Mouse (Mus musculus) forebrain, embryonic 14.5 days (tissue): Measurements from ENCODE around the gene Tmem179b. TPM values are rescaled to one million over a fixed set of nuclear protein-coding genes. Genes with fewer than 3 reads are reported as not detected.

Source experiments
- microRNA-seq: library from miRNA; unstranded; fragments of <30 nt; microRNA quantifications from one replicate; pipeline ENCODE4, GENCODE M21; 2016
- polyA plus RNA-seq: library from polyadenylated mRNA; unstranded; fragments of >200 nt; fragmentation: Nextera tagmentation; extraction: Ambion mirVana; gene quantifications from 2 replicates; pipeline ENCODE4 v1.2.1, GENCODE M21; 2014

Tmem179b gene
- polyA plus RNA-seq, 1 experiment from 2014 or later = 41.4 TPM

Small RNA genes lying within 50 kb of the gene (microRNA-seq; reads per million reads assigned to microRNA genes)
- not detected for gene Mir6992

Other genes starting within 250 kb of the Tmem179b start
- gene Slc22a8, start 183.2 kb downstream of the Tmem179b start, polyA plus RNA-seq = 4.8 and 6.9 TPM in 2 replicates
- 4.7 and 7.4 TPM in 2 replicates for gene Slc22a6, start 156.4 kb downstream of the Tmem179b start, polyA plus RNA-seq
- gene Chrm1, start 110.7 kb downstream of the Tmem179b start, polyA plus RNA-seq = 1.7 and 3.1 TPM in 2 replicates
- gene Slc3a2, start 51.1 kb downstream of the Tmem179b start, polyA plus RNA-seq = 179 and 200 TPM in 2 replicates
- 109 and 111 TPM in 2 replicates for gene Wdr74, start 38.6 kb downstream of the Tmem179b start, polyA plus RNA-seq
- 0.77 and 1.1 TPM in 2 replicates for gene 1700092M07Rik, start 33.7 kb downstream of the Tmem179b start, polyA plus RNA-seq
- 104 and 105 TPM in 2 replicates for gene Stx5a, start 33.1 kb downstream of the Tmem179b start, polyA plus RNA-seq
- gene Nxf1, start 17.4 kb downstream of the Tmem179b start, polyA plus RNA-seq = 162 and 178 TPM in 2 replicates
- 273 and 345 TPM in 2 replicates for gene Tmem223, start 3.5 kb downstream of the Tmem179b start, polyA plus RNA-seq
- 18.3 and 19.7 TPM in 2 replicates for gene Taf6l, start 11.9 kb upstream of the Tmem179b start, polyA plus RNA-seq
- 171 and 189 TPM in 2 replicates for gene Polr2g, start 24.1 kb upstream of the Tmem179b start, polyA plus RNA-seq
- gene Zbtb3, start 28.1 kb upstream of the Tmem179b start, polyA plus RNA-seq = 9.0 and 9.7 TPM in 2 replicates
- 50.7 and 65.3 TPM in 2 replicates for gene Ttc9c, start 44.9 kb upstream of the Tmem179b start, polyA plus RNA-seq
- gene Hnrnpul2, start 45.5 kb upstream of the Tmem179b start, polyA plus RNA-seq = 7.2 and 7.4 TPM in 2 replicates
- gene AC129217.1, start 55.3 kb upstream of the Tmem179b start, polyA plus RNA-seq = not detected in 2 replicates
- gene Bscl2, start 63.0 kb upstream of the Tmem179b start, polyA plus RNA-seq = 66.0 and 77.8 TPM in 2 replicates
- 346 and 353 TPM in 2 replicates for gene Gng3, start 64.7 kb upstream of the Tmem179b start, polyA plus RNA-seq
- gene Lrrn4cl, start 76.3 kb upstream of the Tmem179b start, polyA plus RNA-seq = 0.15 and 0.29 TPM in 2 replicates
- 173 and 184 TPM in 2 replicates for gene Ubxn1, start 97.0 kb upstream of the Tmem179b start, polyA plus RNA-seq
- 57.0 and 66.4 TPM in 2 replicates for gene Uqcc3, start 106.5 kb upstream of the Tmem179b start, polyA plus RNA-seq
- 44.2 and 59.1 TPM in 2 replicates for gene Lbhd1, start 109.3 kb upstream of the Tmem179b start, polyA plus RNA-seq
- gene Gm49403, start 109.5 kb upstream of the Tmem179b start, polyA plus RNA-seq = not detected in 2 replicates
- 63.7 and 77.6 TPM in 2 replicates for gene 1810009A15Rik, start 114.4 kb upstream of the Tmem179b start, polyA plus RNA-seq
- gene Gm49416, start 114.5 kb upstream of the Tmem179b start, polyA plus RNA-seq = not detected in 2 replicates
- gene Ints5, start 118.5 kb upstream of the Tmem179b start, polyA plus RNA-seq = 25.0 and 32.1 TPM in 2 replicates
- 73.3 and 78.9 TPM in 2 replicates for gene Ganab, start 123.6 kb upstream of the Tmem179b start, polyA plus RNA-seq
- gene B3gat3, start 145.9 kb upstream of the Tmem179b start, polyA plus RNA-seq = 53.3 and 67.0 TPM in 2 replicates
- 0.93 and 0.99 TPM in 2 replicates for gene Rom1, start 154.9 kb upstream of the Tmem179b start, polyA plus RNA-seq
- 4.1 and 5.4 TPM in 2 replicates for gene Eml3, start 155.1 kb upstream of the Tmem179b start, polyA plus RNA-seq
- gene Mta2, start 167.4 kb upstream of the Tmem179b start, polyA plus RNA-seq = 57.1 and 57.4 TPM in 2 replicates
- 24.2 and 26.4 TPM in 2 replicates for gene Tut1, start 179.4 kb upstream of the Tmem179b start, polyA plus RNA-seq
- 356 and 360 TPM in 2 replicates for gene Eef1g, start 192.6 kb upstream of the Tmem179b start, polyA plus RNA-seq
- gene Ahnak, start 214.8 kb upstream of the Tmem179b start, polyA plus RNA-seq = 2.6 and 4.5 TPM in 2 replicates